Mouse (Mus musculus) ES-Bruce4 (cell line): ENCODE results near the gene Bud13.

Experiments
- CTCF ChIP-seq: IDR thresholded peaks from one replicate; pipeline ENCODE4 v1.8.1; 2011; ENCODE audit warnings: low read depth, low read length
- POLR2A ChIP-seq: IDR thresholded peaks from one replicate; pipeline ENCODE4 v1.8.1; 2011; ENCODE audit warnings: low read length; ENCODE audit not compliant: insufficient read depth

DNA sequence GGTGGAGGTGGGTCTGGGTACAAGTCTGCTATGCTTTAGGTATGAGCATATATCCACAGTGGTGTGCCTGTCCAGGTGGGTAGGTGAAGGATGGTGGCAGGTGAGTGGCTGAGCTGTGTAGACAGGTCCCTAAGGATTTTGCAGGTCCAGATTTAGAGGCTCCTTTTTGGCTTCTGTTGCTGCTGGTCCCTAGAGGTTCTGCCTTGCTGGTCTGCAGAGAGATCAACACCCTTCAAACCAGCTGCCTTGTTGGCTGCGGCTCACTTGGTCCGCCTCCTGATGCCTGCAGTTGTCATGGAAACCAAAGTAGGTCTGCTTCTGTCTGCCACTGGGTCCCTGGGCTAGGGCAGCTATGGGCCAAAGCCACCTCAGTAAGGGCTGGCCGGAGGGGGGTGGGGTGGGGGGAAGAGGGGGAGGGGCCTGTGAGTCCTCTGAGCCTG lies 55.1 kb downstream of the Bud13 start:
- TF ChIP-seq CTCF (no peak), POLR2A (no peak)
